Mouse (Mus musculus): ENCODE measurements around the gene Stn1. TPM values are rescaled to one million over a fixed set of nuclear protein-coding genes. Genes with fewer than 3 reads are reported as not detected.
A peak's percentile ranks its signal among the peaks of the same experiment; 100 is the strongest.

Stn1 gene
- polyA plus RNA-seq, 1 experiment from 2014 or later: 48.1 TPM

DNA sequence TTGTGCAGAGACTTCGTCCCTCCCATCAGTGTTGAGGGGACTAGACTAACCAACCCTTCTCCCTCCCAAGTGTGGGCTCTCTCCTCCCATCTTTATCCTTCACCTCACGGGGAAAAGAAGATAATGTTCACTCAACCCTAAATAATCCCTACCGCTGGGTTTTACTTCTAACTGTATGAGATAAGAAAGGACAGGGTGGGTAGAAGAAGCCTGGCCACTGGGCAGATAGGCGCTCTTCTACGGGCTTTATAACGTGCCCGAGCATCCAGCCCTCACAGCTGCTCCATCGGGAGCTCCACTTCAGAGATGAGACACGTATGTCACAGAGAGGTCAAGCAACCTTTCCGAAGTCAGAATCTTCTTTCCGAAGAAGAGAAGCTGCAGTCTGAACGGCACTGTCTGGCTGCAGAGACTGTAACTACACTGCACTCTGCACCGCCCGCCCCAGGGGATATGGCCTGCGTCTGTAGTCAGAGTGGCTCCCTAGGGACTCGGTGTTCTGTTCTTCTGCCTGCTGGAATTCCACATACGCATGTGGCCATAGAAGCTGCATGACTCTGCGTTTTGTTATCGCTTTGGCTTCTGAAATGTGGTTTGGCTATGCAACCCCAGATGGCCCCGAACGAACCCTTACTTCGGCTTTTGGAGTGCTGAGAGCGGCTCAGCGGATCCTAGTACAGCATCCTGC is 18.7 kb downstream of the Stn1 start:
- no peak overlapping the region for H3K9ac ChIP-seq (ENCODE audit: low read depth, low read length)
- peaks cover 64% of the 10 kb centered on the region for H3K36me3 ChIP-seq (ENCODE audit: control insufficient read depth, insufficient read depth, low read length)
- H3K4me2 ChIP-seq (ENCODE audit: low read depth, low read length): no peak overlapping the region
- 83% methylated on average over 24 of the region's 24 CpGs for WGBS
- H3K4me3 ChIP-seq (ENCODE audit: low read depth, low read length): no peak overlapping the region
- no peak for DNase-seq (ENCODE audit: low spot score)
- no peak overlapping the region for H3K27ac ChIP-seq (replicated peaks; ENCODE audit: low read depth, low read length)
- no peaks in the 10 kb centered on the region for H3K4me1 ChIP-seq (ENCODE audit: control insufficient read depth, insufficient read depth, low read length)
- H3K27me3 ChIP-seq (replicated peaks; ENCODE audit: control insufficient read depth, insufficient read depth, low read length): no peaks in the 10 kb centered on the region
- ATAC-seq (ENCODE audit: low read depth): no peak
- H3K9me3 ChIP-seq (ENCODE audit: control insufficient read depth, low read length): no peaks in the 10 kb centered on the region

DNA sequence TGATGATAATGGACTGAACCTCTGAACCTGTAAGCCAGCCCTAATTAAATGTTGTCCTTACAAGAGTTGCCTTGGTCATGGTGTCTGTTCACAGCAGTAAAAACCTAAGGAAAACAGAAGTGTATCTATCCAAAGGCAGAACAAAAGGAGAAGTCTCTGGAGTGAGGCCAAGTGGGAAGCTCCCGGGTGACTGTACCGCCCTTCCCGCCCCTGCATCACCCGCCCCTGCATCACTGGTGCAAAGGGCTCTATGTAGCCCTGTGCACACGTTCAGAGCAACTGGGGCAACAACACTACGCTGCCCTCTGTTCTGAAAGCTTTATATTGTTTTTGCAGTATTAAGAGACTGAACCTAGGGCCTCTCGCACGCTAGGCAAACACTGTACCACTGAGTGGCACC is 19.7 kb downstream of the Stn1 start:
- Histone ChIP-seq H3K27me3 (replicated peaks; ENCODE audit: control insufficient read depth, insufficient read depth, low read length) (no peaks in the 10 kb centered on the region), H3K9ac (ENCODE audit: low read depth, low read length) (no peak overlapping the region), H3K9me3 (ENCODE audit: control insufficient read depth, low read length) (no peaks in the 10 kb centered on the region), H3K4me3 (ENCODE audit: low read depth, low read length) (no peak overlapping the region), H3K4me1 (ENCODE audit: control insufficient read depth, insufficient read depth, low read length) (no peaks in the 10 kb centered on the region), H3K27ac (replicated peaks; ENCODE audit: low read depth, low read length) (no peak overlapping the region), H3K4me2 (ENCODE audit: low read depth, low read length) (no peak overlapping the region), H3K36me3 (ENCODE audit: control insufficient read depth, insufficient read depth, low read length) (peaks cover 64% of the 10 kb centered on the region)
- ATAC-seq (ENCODE audit: low read depth) (no peak), DNase-seq (ENCODE audit: low spot score) (no peak)
- 83% methylated on average over 8 of the region's 8 CpGs for WGBS

DNA sequence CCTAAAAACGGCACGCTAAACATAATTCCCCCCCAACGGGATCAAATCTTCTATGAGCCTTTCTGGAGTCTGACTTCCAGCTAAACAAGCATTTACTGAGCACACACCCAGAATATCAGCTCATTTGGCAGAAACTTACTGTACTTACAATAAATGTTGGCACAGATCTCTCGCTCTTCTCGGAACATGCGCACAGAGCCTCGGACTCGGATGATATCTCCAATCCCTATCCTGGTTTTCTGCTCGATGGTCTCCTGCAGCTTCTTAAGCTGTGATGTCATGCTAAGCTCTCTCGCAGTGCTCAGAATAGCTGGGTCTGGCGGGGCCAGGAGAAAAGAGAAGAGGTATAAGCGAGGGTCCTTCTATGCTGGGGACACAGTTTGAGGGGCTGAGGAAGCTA is 20.4 kb downstream of the Stn1 start:
- Histone ChIP-seq H3K27me3 (replicated peaks; ENCODE audit: control insufficient read depth, insufficient read depth, low read length) (no peaks in the 10 kb centered on the region), H3K4me1 (ENCODE audit: control insufficient read depth, insufficient read depth, low read length) (no peaks in the 10 kb centered on the region), H3K27ac (replicated peaks; ENCODE audit: low read depth, low read length) (no peak overlapping the region), H3K9me3 (ENCODE audit: control insufficient read depth, low read length) (no peaks in the 10 kb centered on the region), H3K9ac (ENCODE audit: low read depth, low read length) (no peak overlapping the region), H3K4me3 (ENCODE audit: low read depth, low read length) (no peak overlapping the region), H3K4me2 (ENCODE audit: low read depth, low read length) (no peak overlapping the region), H3K36me3 (ENCODE audit: control insufficient read depth, insufficient read depth, low read length) (peaks cover 57% of the 10 kb centered on the region)
- no peak for DNase-seq (ENCODE audit: low spot score)
- ATAC-seq (ENCODE audit: low read depth): no peak
- WGBS: 86% methylated on average over 12 of the region's 12 CpGs

DNA sequence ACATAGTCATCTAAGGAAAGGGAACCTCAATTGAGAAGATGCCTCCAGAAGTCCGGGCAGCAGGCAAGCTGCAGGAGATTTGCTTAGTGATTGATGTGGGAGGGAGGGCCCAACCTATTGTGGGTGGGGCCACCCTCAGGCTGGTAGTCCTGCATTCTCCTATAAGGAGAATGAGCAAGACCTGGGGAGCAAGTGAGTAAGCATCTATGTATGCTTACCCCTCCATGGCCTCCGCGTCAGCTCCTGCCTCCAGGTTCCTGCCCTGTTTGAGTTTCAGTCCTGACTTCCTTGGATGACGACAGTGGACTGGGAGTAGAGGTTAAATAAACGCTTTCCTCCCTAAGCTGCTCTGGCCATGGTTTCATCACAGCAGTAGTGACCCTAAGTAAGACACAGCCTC is 22.2 kb downstream of the Stn1 start:
- H3K27ac ChIP-seq (replicated peaks; ENCODE audit: low read depth, low read length): no peak overlapping the region
- H3K4me2 ChIP-seq (ENCODE audit: low read depth, low read length): no peak overlapping the region
- H3K4me3 ChIP-seq (ENCODE audit: low read depth, low read length): no peak overlapping the region
- H3K9me3 ChIP-seq (ENCODE audit: control insufficient read depth, low read length): no peaks in the 10 kb centered on the region
- WGBS: 68% methylated on average over 5 of the region's 5 CpGs
- DNase-seq (ENCODE audit: low spot score) (no peak), ATAC-seq (ENCODE audit: low read depth) (no peak)
- H3K36me3 ChIP-seq (ENCODE audit: control insufficient read depth, insufficient read depth, low read length): peaks cover 51% of the 10 kb centered on the region
- peaks cover 15% of the 10 kb centered on the region; the same call in 1 of the 2 replicates for H3K4me1 ChIP-seq (ENCODE audit: control insufficient read depth, insufficient read depth, low read length)
- H3K27me3 ChIP-seq (replicated peaks; ENCODE audit: control insufficient read depth, insufficient read depth, low read length): no peaks in the 10 kb centered on the region
- no peak overlapping the region for H3K9ac ChIP-seq (ENCODE audit: low read depth, low read length)

DNA sequence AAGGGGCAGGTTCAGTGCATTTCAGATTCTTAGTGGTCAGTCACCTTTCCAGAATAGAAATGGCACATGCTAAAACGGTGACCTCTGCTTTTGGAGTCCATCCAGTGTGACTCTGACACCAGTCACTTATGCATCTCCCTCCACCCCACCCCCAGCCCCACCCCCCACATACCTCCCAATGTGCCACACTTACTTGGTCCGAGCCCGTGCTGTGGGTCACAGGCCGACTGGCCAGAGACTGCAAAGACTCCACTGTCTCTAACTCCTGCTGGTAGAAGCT is 23.7 kb downstream of the Stn1 start:
- H3K9me3 ChIP-seq (ENCODE audit: control insufficient read depth, low read length): no peaks in the 10 kb centered on the region
- no peaks in the 10 kb centered on the region for H3K27me3 ChIP-seq (replicated peaks; ENCODE audit: control insufficient read depth, insufficient read depth, low read length)
- no peak overlapping the region for H3K4me3 ChIP-seq (ENCODE audit: low read depth, low read length)
- H3K4me1 ChIP-seq (ENCODE audit: control insufficient read depth, insufficient read depth, low read length): peaks cover 15% of the 10 kb centered on the region; the same call in 1 of the 2 replicates
- H3K27ac ChIP-seq (replicated peaks; ENCODE audit: low read depth, low read length): no peak overlapping the region
- no peak for DNase-seq (ENCODE audit: low spot score)
- H3K4me2 ChIP-seq (ENCODE audit: low read depth, low read length): no peak overlapping the region
- no peak overlapping the region for H3K9ac ChIP-seq (ENCODE audit: low read depth, low read length)
- H3K36me3 ChIP-seq (ENCODE audit: control insufficient read depth, insufficient read depth, low read length): peaks cover 58% of the 10 kb centered on the region
- 79% methylated on average over 4 of the region's 4 CpGs for WGBS
- ATAC-seq (ENCODE audit: low read depth): no peak

DNA sequence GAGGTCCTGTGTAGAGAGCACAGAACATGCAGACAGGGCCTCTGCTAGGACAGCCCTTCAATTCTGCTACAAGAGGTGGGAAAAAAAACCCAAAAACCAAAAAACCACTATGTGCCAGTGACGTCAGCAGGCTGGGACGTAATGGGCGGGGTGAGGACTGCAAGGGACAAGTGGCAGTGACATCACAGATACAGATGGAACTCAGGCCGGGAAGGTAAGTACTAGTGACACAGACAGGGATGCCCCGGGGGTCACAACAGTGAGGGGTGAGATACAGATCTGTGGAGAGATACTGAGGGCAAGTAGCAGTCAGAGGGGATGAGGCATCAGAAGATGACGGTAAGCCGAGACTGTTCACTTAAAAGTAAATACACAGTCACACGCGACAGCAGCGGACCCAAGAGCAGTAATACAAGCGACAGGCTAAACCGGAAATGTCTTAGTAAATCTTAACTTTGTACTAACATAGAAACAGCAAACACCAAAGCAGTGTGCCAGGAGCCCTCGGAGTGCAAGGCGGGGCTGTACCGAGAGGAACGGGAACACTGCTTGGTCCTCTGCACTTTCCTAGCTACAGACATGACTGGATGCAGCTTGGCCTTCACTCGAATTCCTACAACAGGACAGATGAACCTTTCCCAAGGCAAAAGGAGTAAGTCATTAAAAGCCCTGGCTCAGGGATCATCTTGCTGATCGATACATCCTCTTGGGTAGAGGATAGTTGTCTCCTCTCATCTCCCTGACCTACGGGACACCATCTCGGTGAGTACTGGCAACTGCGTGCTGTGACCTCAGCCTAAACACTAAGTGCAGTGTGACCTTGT is 24.3 kb downstream of the Stn1 start:
- Histone ChIP-seq H3K9me3 (ENCODE audit: control insufficient read depth, low read length) (no peaks in the 10 kb centered on the region), H3K4me3 (ENCODE audit: low read depth, low read length) (no peak overlapping the region), H3K4me1 (ENCODE audit: control insufficient read depth, insufficient read depth, low read length) (peaks cover 15% of the 10 kb centered on the region; the same call in 1 of the 2 replicates), H3K27ac (replicated peaks; ENCODE audit: low read depth, low read length) (no peak overlapping the region), H3K27me3 (replicated peaks; ENCODE audit: control insufficient read depth, insufficient read depth, low read length) (no peaks in the 10 kb centered on the region), H3K9ac (ENCODE audit: low read depth, low read length) (no peak overlapping the region), H3K36me3 (ENCODE audit: control insufficient read depth, insufficient read depth, low read length) (peaks cover 57% of the 10 kb centered on the region), H3K4me2 (ENCODE audit: low read depth, low read length) (no peak overlapping the region)
- no peak for ATAC-seq (ENCODE audit: low read depth)
- DNase-seq (ENCODE audit: low spot score): no peak
- 76% methylated on average over 21 of the region's 21 CpGs for WGBS

DNA sequence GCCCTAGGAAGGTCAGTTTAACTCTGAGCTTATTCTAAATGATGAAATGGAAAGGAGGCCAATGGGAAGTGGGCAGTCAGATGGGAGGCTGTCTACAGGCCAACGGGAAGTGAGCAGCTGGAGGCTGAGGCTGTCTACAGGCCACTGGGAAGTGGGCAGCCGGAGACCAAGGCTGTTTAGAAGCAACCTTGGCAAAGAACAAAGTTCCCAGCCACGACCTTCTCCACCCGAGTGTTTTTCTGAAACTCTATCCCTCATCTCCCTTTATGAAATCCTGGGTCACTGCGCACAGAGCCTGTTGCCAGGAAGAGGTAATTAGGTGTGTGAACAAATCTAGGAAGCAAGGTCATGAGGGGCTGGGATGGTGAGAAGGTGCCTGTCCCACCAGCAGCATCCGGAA is 25.3 kb downstream of the Stn1 start:
- 0 out of 2 replicates have a peak overlapping the region, but pooled peaks have one; percentile 28 for H3K27ac ChIP-seq (replicated peaks; ENCODE audit: low read depth, low read length)
- no peaks in the 10 kb centered on the region for H3K9me3 ChIP-seq (ENCODE audit: control insufficient read depth, low read length)
- no peak for ATAC-seq (ENCODE audit: low read depth)

DNA sequence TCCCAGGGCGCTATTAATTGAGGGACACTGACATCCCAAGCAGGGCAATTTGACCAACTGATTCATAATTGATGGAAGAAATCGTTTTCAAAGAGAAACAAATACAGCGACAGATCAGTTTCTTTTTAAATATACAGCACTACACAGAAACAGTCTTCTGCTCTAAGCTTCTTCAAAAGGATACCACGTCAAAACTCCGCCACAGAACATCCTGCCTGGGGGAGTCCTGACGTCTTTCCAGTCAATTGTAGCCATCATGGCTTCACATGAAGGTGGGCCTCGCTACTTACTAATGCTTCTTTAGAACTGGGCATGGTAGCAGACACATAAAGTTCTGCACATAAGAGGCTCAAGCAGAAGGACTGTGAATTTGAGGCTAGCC is 26.0 kb downstream of the Stn1 start:
- H3K9me3 ChIP-seq (ENCODE audit: control insufficient read depth, low read length): no peaks in the 10 kb centered on the region
- H3K27ac ChIP-seq (replicated peaks; ENCODE audit: low read depth, low read length): peak overlapping the region; percentile 80
- H3K4me2 ChIP-seq (ENCODE audit: low read depth, low read length): peak overlapping the region; percentile 11
- H3K36me3 ChIP-seq (ENCODE audit: control insufficient read depth, insufficient read depth, low read length): peaks cover 54% of the 10 kb centered on the region
- 48% methylated on average over 7 of the region's 7 CpGs for WGBS
- no peak for DNase-seq (ENCODE audit: low spot score)
- H3K4me1 ChIP-seq (ENCODE audit: control insufficient read depth, insufficient read depth, low read length): peaks cover 15% of the 10 kb centered on the region; the same call in 1 of the 2 replicates
- no peak overlapping the region for H3K4me3 ChIP-seq (ENCODE audit: low read depth, low read length)
- H3K27me3 ChIP-seq (replicated peaks; ENCODE audit: control insufficient read depth, insufficient read depth, low read length): no peaks in the 10 kb centered on the region
- no peak for ATAC-seq (ENCODE audit: low read depth)
- H3K9ac ChIP-seq (ENCODE audit: low read depth, low read length): no peak overlapping the region

More for the DNA sequence above, 25.3 kb downstream of the Stn1 start:
- Histone ChIP-seq H3K4me3 (ENCODE audit: low read depth, low read length) (no peak overlapping the region), H3K4me1 (ENCODE audit: control insufficient read depth, insufficient read depth, low read length) (peaks cover 15% of the 10 kb centered on the region; the same call in 1 of the 2 replicates), H3K27me3 (replicated peaks; ENCODE audit: control insufficient read depth, insufficient read depth, low read length) (no peaks in the 10 kb centered on the region), H3K36me3 (ENCODE audit: control insufficient read depth, insufficient read depth, low read length) (peaks cover 61% of the 10 kb centered on the region), H3K9ac (ENCODE audit: low read depth, low read length) (no peak overlapping the region), H3K4me2 (ENCODE audit: low read depth, low read length) (no peak overlapping the region)
- 40% methylated on average over 6 of the region's 6 CpGs for WGBS
- DNase-seq (ENCODE audit: low spot score): no peak
